Mouse (Mus musculus): Measurements from ENCODE around the gene Dstn. TPM values are rescaled to one million over a fixed set of nuclear protein-coding genes. Genes with fewer than 3 reads are reported as not detected.

Dstn gene
- polyA plus RNA-seq, 1 experiment from 2014 or later = 684 TPM

- Histone ChIP-seq H3K9ac (ENCODE audit: low read length) (no peak overlapping the region), H3K36me3 (ENCODE audit: control insufficient read depth, insufficient read depth, low read length) (no peaks in the 10 kb centered on the region), H3K4me1 (replicated peaks; ENCODE audit: control insufficient read depth, insufficient read depth, low read length) (no peaks in the 10 kb centered on the region), H3K4me2 (ENCODE audit: low read length) (no peak overlapping the region), H3K27ac (ENCODE audit: low read depth) (no peak overlapping the region), H3K4me3 (ENCODE audit: low read depth, low read length) (no peak overlapping the region), H3K27me3 (replicated peaks; ENCODE audit: control insufficient read depth, insufficient read depth, low read length) (no peaks in the 10 kb centered on the region), H3K9me3 (ENCODE audit: control insufficient read depth, low read length) (no peaks in the 10 kb centered on the region)
- 76% methylated on average over 2 of the region's 2 CpGs for WGBS
- ATAC-seq (replicated peaks; ENCODE audit: low FRiP score, low TSS enrichment, low read depth) = no peak
- DNase-seq (ENCODE audit: low spot score) = no peak
Observed at GRCm38 (mm10) chr2:143909230-143909629, 5.9 kb upstream of the Dstn start.

- ATAC-seq (replicated peaks; ENCODE audit: low FRiP score, low TSS enrichment, low read depth) (no peak), DNase-seq (ENCODE audit: low spot score) (no peak)
- no peak overlapping the region for H3K4me2 ChIP-seq (ENCODE audit: low read length)
- no peak overlapping the region for H3K27ac ChIP-seq (ENCODE audit: low read depth)
- peaks cover 6% of the 10 kb centered on the region; the same call in 1 of the 2 replicates for H3K4me1 ChIP-seq (replicated peaks; ENCODE audit: control insufficient read depth, insufficient read depth, low read length)
- no peak overlapping the region for H3K9ac ChIP-seq (ENCODE audit: low read length)
- H3K9me3 ChIP-seq (ENCODE audit: control insufficient read depth, low read length) = no peaks in the 10 kb centered on the region
- H3K36me3 ChIP-seq (ENCODE audit: control insufficient read depth, insufficient read depth, low read length) = no peaks in the 10 kb centered on the region
- no peak overlapping the region for H3K4me3 ChIP-seq (ENCODE audit: low read depth, low read length)
- no peaks in the 10 kb centered on the region for H3K27me3 ChIP-seq (replicated peaks; ENCODE audit: control insufficient read depth, insufficient read depth, low read length)
- WGBS = 78% methylated on average over 2 of the region's 2 CpGs
Observed at GRCm38 (mm10) chr2:143912199-143912598, 2.9 kb upstream of the Dstn start.

GRCm38 (mm10) chr2:143914221-143914620 lies 899 bp upstream of the Dstn start:
- H3K27ac ChIP-seq (ENCODE audit: low read depth) = peak overlapping the region; percentile 99
- peaks cover 15% of the 10 kb centered on the region; the same call in 1 of the 2 replicates for H3K4me1 ChIP-seq (replicated peaks; ENCODE audit: control insufficient read depth, insufficient read depth, low read length)
- peak overlapping the region; percentile 83 for H3K4me3 ChIP-seq (ENCODE audit: low read depth, low read length)
- H3K9ac ChIP-seq (ENCODE audit: low read length) = peak overlapping the region; percentile 92
- ATAC-seq (replicated peaks; ENCODE audit: low FRiP score, low TSS enrichment, low read depth) (no peak), DNase-seq (ENCODE audit: low spot score) (peak; percentile 68)
- peak overlapping the region; percentile 59 for H3K4me2 ChIP-seq (ENCODE audit: low read length)
- 6% methylated on average over 10 of the region's 10 CpGs for WGBS
- H3K9me3 ChIP-seq (ENCODE audit: control insufficient read depth, low read length) = no peaks in the 10 kb centered on the region
- H3K27me3 ChIP-seq (replicated peaks; ENCODE audit: control insufficient read depth, insufficient read depth, low read length) = no peaks in the 10 kb centered on the region
- H3K36me3 ChIP-seq (ENCODE audit: control insufficient read depth, insufficient read depth, low read length) = no peaks in the 10 kb centered on the region

- peak overlapping the region; percentile 83 for H3K4me3 ChIP-seq (ENCODE audit: low read depth, low read length)
- DNase-seq (ENCODE audit: low spot score) = no peak
- no peak for ATAC-seq (replicated peaks; ENCODE audit: low FRiP score, low TSS enrichment, low read depth)
- peaks cover 15% of the 10 kb centered on the region; the same call in 1 of the 2 replicates for H3K4me1 ChIP-seq (replicated peaks; ENCODE audit: control insufficient read depth, insufficient read depth, low read length)
- peak overlapping the region; percentile 92 for H3K9ac ChIP-seq (ENCODE audit: low read length)
- no peaks in the 10 kb centered on the region for H3K36me3 ChIP-seq (ENCODE audit: control insufficient read depth, insufficient read depth, low read length)
- H3K27ac ChIP-seq (ENCODE audit: low read depth) = peak overlapping the region; percentile 99
- H3K27me3 ChIP-seq (replicated peaks; ENCODE audit: control insufficient read depth, insufficient read depth, low read length) = no peaks in the 10 kb centered on the region
- WGBS = under 1% methylated on average over 32 of the region's 32 CpGs
- no peaks in the 10 kb centered on the region for H3K9me3 ChIP-seq (ENCODE audit: control insufficient read depth, low read length)
- peak overlapping the region; percentile 59 for H3K4me2 ChIP-seq (ENCODE audit: low read length)
Observed at GRCm38 (mm10) chr2:143915600-143916135, 548 bp downstream of the Dstn start.

- no peak for ATAC-seq (replicated peaks; ENCODE audit: low FRiP score, low TSS enrichment, low read depth)
- Histone ChIP-seq H3K9ac (ENCODE audit: low read length) (peak overlapping the region; percentile 92), H3K27me3 (replicated peaks; ENCODE audit: control insufficient read depth, insufficient read depth, low read length) (no peaks in the 10 kb centered on the region), H3K4me3 (ENCODE audit: low read depth, low read length) (peak overlapping the region; percentile 83), H3K4me1 (replicated peaks; ENCODE audit: control insufficient read depth, insufficient read depth, low read length) (peaks cover 15% of the 10 kb centered on the region; the same call in 1 of the 2 replicates), H3K9me3 (ENCODE audit: control insufficient read depth, low read length) (no peaks in the 10 kb centered on the region), H3K27ac (ENCODE audit: low read depth) (peak overlapping the region; percentile 99), H3K4me2 (ENCODE audit: low read length) (peak overlapping the region; percentile 59), H3K36me3 (ENCODE audit: control insufficient read depth, insufficient read depth, low read length) (no peaks in the 10 kb centered on the region)
- DNase-seq (ENCODE audit: low spot score) = no peak
- 3% methylated on average over 5 of the region's 5 CpGs for WGBS
Observed at GRCm38 (mm10) chr2:143916229-143916628, 1.1 kb downstream of the Dstn start.

GRCm38 (mm10) chr2:143917622-143918021 lies 2.5 kb downstream of the Dstn start:
- peak overlapping the region; percentile 92; the same call in 1 of the 2 replicates for H3K9ac ChIP-seq (ENCODE audit: low read length)

GRCm38 (mm10) chr2:143918831-143919502 lies 3.8 kb downstream of the Dstn start:
- ATAC-seq (replicated peaks; ENCODE audit: low FRiP score, low TSS enrichment, low read depth) (no peak), DNase-seq (ENCODE audit: low spot score) (no peak)
- 61% methylated on average over 4 of the region's 4 CpGs for WGBS
- no peaks in the 10 kb centered on the region for H3K9me3 ChIP-seq (ENCODE audit: control insufficient read depth, low read length)
- H3K9ac ChIP-seq (ENCODE audit: low read length) = no peak overlapping the region
- no peak overlapping the region for H3K4me3 ChIP-seq (ENCODE audit: low read depth, low read length)
- H3K27ac ChIP-seq (ENCODE audit: low read depth) = no peak overlapping the region
- peaks cover 20% of the 10 kb centered on the region for H3K4me1 ChIP-seq (replicated peaks; ENCODE audit: control insufficient read depth, insufficient read depth, low read length)
- H3K27me3 ChIP-seq (replicated peaks; ENCODE audit: control insufficient read depth, insufficient read depth, low read length) = no peaks in the 10 kb centered on the region
- no peaks in the 10 kb centered on the region for H3K36me3 ChIP-seq (ENCODE audit: control insufficient read depth, insufficient read depth, low read length)
- H3K4me2 ChIP-seq (ENCODE audit: low read length) = peak overlapping the region; percentile 59; the same call in 1 of the 2 replicates

More at GRCm38 (mm10) chr2:143917622-143918021, 2.5 kb downstream of the Dstn start:
- no peak for DNase-seq (ENCODE audit: low spot score)
- ATAC-seq (replicated peaks; ENCODE audit: low FRiP score, low TSS enrichment, low read depth) = no peak
- H3K4me2 ChIP-seq (ENCODE audit: low read length) = peak overlapping the region; percentile 59
- no peaks in the 10 kb centered on the region for H3K36me3 ChIP-seq (ENCODE audit: control insufficient read depth, insufficient read depth, low read length)
- 60% methylated on average over 5 of the region's 5 CpGs for WGBS
- H3K9me3 ChIP-seq (ENCODE audit: control insufficient read depth, low read length) = no peaks in the 10 kb centered on the region
- H3K27ac ChIP-seq (ENCODE audit: low read depth) = no peak overlapping the region
- H3K4me3 ChIP-seq (ENCODE audit: low read depth, low read length) = peak overlapping the region; percentile 83
- no peaks in the 10 kb centered on the region for H3K27me3 ChIP-seq (replicated peaks; ENCODE audit: control insufficient read depth, insufficient read depth, low read length)
- H3K4me1 ChIP-seq (replicated peaks; ENCODE audit: control insufficient read depth, insufficient read depth, low read length) = peaks cover 15% of the 10 kb centered on the region; the same call in 1 of the 2 replicates

GRCm38 (mm10) chr2:143924085-143924484 lies 9.0 kb downstream of the Dstn start:
- no peak for ATAC-seq (replicated peaks; ENCODE audit: low FRiP score, low TSS enrichment, low read depth)
- H3K4me2 ChIP-seq (ENCODE audit: low read length) = no peak overlapping the region
- WGBS = 55% methylated on average over 7 of the region's 7 CpGs

More at GRCm38 (mm10) chr2:143924085-143924484, 9.0 kb downstream of the Dstn start:
- no peak for DNase-seq (ENCODE audit: low spot score)
- Histone ChIP-seq H3K4me1 (replicated peaks; ENCODE audit: control insufficient read depth, insufficient read depth, low read length) (peaks cover 8% of the 10 kb centered on the region; the same call in 1 of the 2 replicates), H3K27me3 (replicated peaks; ENCODE audit: control insufficient read depth, insufficient read depth, low read length) (no peaks in the 10 kb centered on the region), H3K27ac (ENCODE audit: low read depth) (no peak overlapping the region), H3K4me3 (ENCODE audit: low read depth, low read length) (no peak overlapping the region), H3K9me3 (ENCODE audit: control insufficient read depth, low read length) (no peaks in the 10 kb centered on the region), H3K36me3 (ENCODE audit: control insufficient read depth, insufficient read depth, low read length) (no peaks in the 10 kb centered on the region), H3K9ac (ENCODE audit: low read length) (no peak overlapping the region)
